Mouse (Mus musculus) heart, embryonic 11.5 days (tissue): ENCODE results near the gene Arfgap2. TPM values are rescaled to one million over a fixed set of nuclear protein-coding genes. Genes with fewer than 3 reads are reported as not detected.

Experiments used
- ATAC-seq: fragments of 200-750 bp; cut with Nextera tagmentation; replicated peaks from 2 replicates; pipeline ENCODE4 v1.8.0; 2017; ENCODE audit warnings: moderate library complexity; ENCODE audit not compliant: insufficient number of reproducible peaks, low FRiP score, low TSS enrichment
- H3K27ac ChIP-seq: fragments of 300-500 bp; sonication (generic); 2 replicates; pipeline ENCODE4 v1.5.1; 2014; ENCODE audit warnings: mild to moderate bottlenecking, low read depth, low read length
- H3K27me3 ChIP-seq: fragments of 300-500 bp; sonication (generic); 2 replicates; pipeline ENCODE4 v1.6.1; 2014; ENCODE audit warnings: mild to moderate bottlenecking, low read length, mixed read lengths; ENCODE audit not compliant: control insufficient read depth, insufficient read depth
- H3K36me3 ChIP-seq: fragments of 300-500 bp; sonication (generic); 2 replicates; pipeline ENCODE4 v1.6.1; 2014; ENCODE audit warnings: mild to moderate bottlenecking, low read length, moderate library complexity, mixed read lengths; ENCODE audit not compliant: control insufficient read depth, insufficient read depth
- H3K4me1 ChIP-seq: fragments of 300-500 bp; sonication (generic); 2 replicates; pipeline ENCODE4 v1.6.1; 2014; ENCODE audit warnings: low read length; ENCODE audit not compliant: control insufficient read depth, insufficient read depth
- H3K4me2 ChIP-seq: fragments of 300-500 bp; sonication (generic); 2 replicates; pipeline ENCODE4 v1.6.1; 2014; ENCODE audit warnings: mild to moderate bottlenecking, moderate library complexity
- H3K4me3 ChIP-seq: fragments of 300-500 bp; sonication (generic); 2 replicates; pipeline ENCODE4 v1.5.1; 2014; ENCODE audit warnings: low read depth, low read length
- H3K9ac ChIP-seq: fragments of 300-500 bp; sonication (generic); 2 replicates; pipeline ENCODE4 v1.6.1; 2014; ENCODE audit warnings: mild to moderate bottlenecking, low read depth, low read length, moderate library complexity
- H3K9me3 ChIP-seq: fragments of 300-500 bp; sonication (generic); replicated peaks from 2 replicates; pipeline ENCODE4 v1.6.1; 2016; ENCODE audit warnings: low read length; ENCODE audit not compliant: control insufficient read depth
- WGBS: fragments of 180-500 bp; shearing (Covaris S2); extraction: QIAGEN DNeasy Blood & Tissue Kit; methylation state at CpG from one replicate; pipeline ENCODE4 v1.1.7; 2014; ENCODE audit not compliant: insufficient replicate concordance; 5-methylcytosine and 5-hydroxymethylcytosine counted together
- polyA plus RNA-seq: library from polyadenylated mRNA; unstranded; fragments of >200 nt; fragmentation: Nextera tagmentation; extraction: Ambion mirVana; gene quantifications from 2 replicates; pipeline ENCODE4 v1.2.1, GENCODE M21; 2014

The Arfgap2 gene
- polyA plus RNA-seq, 1 experiment from 2014 or later = 56.7 TPM

- Histone ChIP-seq H3K9ac (no peak overlapping the region), H3K27me3 (no peaks in the 10 kb centered on the region), H3K4me3 (no peak overlapping the region), H3K4me2 (no peak overlapping the region), H3K27ac (no peak overlapping the region), H3K9me3 (no peaks in the 10 kb centered on the region), H3K36me3 (no peaks in the 10 kb centered on the region), H3K4me1 (peaks cover 3% of the 10 kb centered on the region; the same call in 1 of the 2 replicates)
- 63% methylated on average over 3 of the region's 3 CpGs for WGBS
- no peak for ATAC-seq
These were observed 44.8 kb downstream of the Arfgap2 start for GRCm38 (mm10) chr2:91309546-91309945.

- 60% methylated on average over 10 of the region's 10 CpGs for WGBS
- Histone ChIP-seq H3K9ac (no peak overlapping the region), H3K4me3 (no peak overlapping the region), H3K36me3 (no peaks in the 10 kb centered on the region), H3K27ac (no peak overlapping the region), H3K4me2 (no peak overlapping the region), H3K9me3 (no peaks in the 10 kb centered on the region), H3K27me3 (no peaks in the 10 kb centered on the region), H3K4me1 (peaks cover 3% of the 10 kb centered on the region; the same call in 1 of the 2 replicates)
- ATAC-seq = no peak
These were observed 48.0 kb downstream of the Arfgap2 start for GRCm38 (mm10) chr2:91312578-91313311.

- H3K36me3 ChIP-seq = no peaks in the 10 kb centered on the region
- ATAC-seq = no peak
- no peaks in the 10 kb centered on the region for H3K4me1 ChIP-seq
- H3K27ac ChIP-seq = no peak overlapping the region
- H3K4me3 ChIP-seq = no peak overlapping the region
- no peak overlapping the region for H3K9ac ChIP-seq
- 63% methylated on average over 7 of the region's 7 CpGs for WGBS
- no peak overlapping the region for H3K4me2 ChIP-seq
- no peaks in the 10 kb centered on the region for H3K9me3 ChIP-seq
- no peaks in the 10 kb centered on the region; the same call in 1 of the 2 replicates for H3K27me3 ChIP-seq
These were observed 49.4 kb downstream of the Arfgap2 start for GRCm38 (mm10) chr2:91314184-91314583.

GRCm38 (mm10) chr2:91320559-91321529, 56.1 kb downstream of the Arfgap2 start:
- H3K4me3 ChIP-seq = no peak overlapping the region
- no peaks in the 10 kb centered on the region for H3K36me3 ChIP-seq
- no peak overlapping the region for H3K4me2 ChIP-seq
- WGBS = 70% methylated on average over 10 of the region's 10 CpGs
- no peak for ATAC-seq
- H3K27ac ChIP-seq = no peak overlapping the region
- no peak overlapping the region for H3K9ac ChIP-seq
- no peaks in the 10 kb centered on the region for H3K9me3 ChIP-seq
- H3K4me1 ChIP-seq = no peaks in the 10 kb centered on the region
- no peaks in the 10 kb centered on the region; the same call in 1 of the 2 replicates for H3K27me3 ChIP-seq

- Histone ChIP-seq H3K27ac (no peak overlapping the region), H3K4me1 (no peaks in the 10 kb centered on the region), H3K9ac (no peak overlapping the region), H3K9me3 (no peaks in the 10 kb centered on the region), H3K4me3 (no peak overlapping the region), H3K36me3 (no peaks in the 10 kb centered on the region), H3K4me2 (no peak overlapping the region), H3K27me3 (no peaks in the 10 kb centered on the region; the same call in 1 of the 2 replicates)
- 80% methylated on average over 2 of the region's 2 CpGs for WGBS
- ATAC-seq = no peak
These were observed 57.1 kb downstream of the Arfgap2 start for GRCm38 (mm10) chr2:91321923-91322322.

GRCm38 (mm10) chr2:91322490-91322889, 57.7 kb downstream of the Arfgap2 start:
- ATAC-seq = no peak
- H3K9ac ChIP-seq = no peak overlapping the region
- WGBS = 77% methylated on average over 4 of the region's 4 CpGs

GRCm38 (mm10) chr2:91324346-91324745, 59.6 kb downstream of the Arfgap2 start:
- no peaks in the 10 kb centered on the region for H3K27me3 ChIP-seq
- 81% methylated on average over 1 of the region's 1 CpGs for WGBS
- no peaks in the 10 kb centered on the region for H3K36me3 ChIP-seq
- no peak overlapping the region for H3K4me3 ChIP-seq
- H3K27ac ChIP-seq = no peak overlapping the region
- no peaks in the 10 kb centered on the region for H3K9me3 ChIP-seq
- no peak overlapping the region for H3K9ac ChIP-seq
- H3K4me1 ChIP-seq = no peaks in the 10 kb centered on the region
- H3K4me2 ChIP-seq = no peak overlapping the region
- no peak for ATAC-seq

More at GRCm38 (mm10) chr2:91322490-91322889, 57.7 kb downstream of the Arfgap2 start:
- no peak overlapping the region for H3K4me2 ChIP-seq
- H3K4me1 ChIP-seq = no peaks in the 10 kb centered on the region
- H3K27ac ChIP-seq = no peak overlapping the region
- H3K27me3 ChIP-seq = no peaks in the 10 kb centered on the region; the same call in 1 of the 2 replicates
- no peak overlapping the region for H3K4me3 ChIP-seq
- no peaks in the 10 kb centered on the region for H3K9me3 ChIP-seq
- H3K36me3 ChIP-seq = no peaks in the 10 kb centered on the region

GRCm38 (mm10) chr2:91324761-91325421, 60.1 kb downstream of the Arfgap2 start:
- H3K4me1 ChIP-seq = no peaks in the 10 kb centered on the region
- H3K36me3 ChIP-seq = no peaks in the 10 kb centered on the region
- ATAC-seq = no peak
- no peak overlapping the region for H3K9ac ChIP-seq
- no peak overlapping the region for H3K4me3 ChIP-seq
- no peaks in the 10 kb centered on the region for H3K9me3 ChIP-seq
- no peak overlapping the region for H3K4me2 ChIP-seq
- WGBS = 52% methylated on average over 15 of the region's 15 CpGs
- no peaks in the 10 kb centered on the region for H3K27me3 ChIP-seq
- no peak overlapping the region for H3K27ac ChIP-seq
